Mouse (Mus musculus): ENCODE measurements at regions not wholly inside any gene's neighbourhood (a gene's known extent, or its start where the extent isn't known, plus 50 kb on each side); places are given as distances from the start of the nearest gene placed in this dataset.

- TF ChIP-seq CTCF (IDR thresholded peaks at IDR 0.05; ENCODE audit: low read depth) (peak; percentile 30; the same call in 1 of the 2 replicates), EP300 (IDR thresholded peaks at IDR 0.05; ENCODE audit: low read depth) (peak; percentile 69; the same call in 1 of the 2 replicates)
Measured at GRCm38 (mm10) chr3:58181715-58182114, 232.8 kb upstream of the Tsc22d2 start.

All from heart, postnatal 0 days (tissue).